In the genomic region with DNA sequence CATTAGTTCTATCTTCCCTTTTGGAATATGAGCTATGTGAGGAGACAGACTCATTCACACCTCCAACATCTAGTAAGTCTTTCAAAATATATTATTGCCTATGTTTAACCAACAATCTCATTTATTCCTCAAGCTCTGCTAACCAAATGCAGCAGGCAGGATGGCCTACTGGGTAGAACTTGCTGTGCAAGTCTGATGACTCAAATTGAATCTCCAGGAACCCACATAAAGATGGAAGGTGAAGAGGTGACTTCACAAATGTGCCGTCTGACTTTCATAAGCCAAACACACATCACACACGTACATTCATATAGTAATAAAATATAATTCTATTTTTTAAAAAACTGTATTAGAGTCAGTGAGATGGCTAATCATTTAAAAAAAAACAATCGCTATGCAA, we compare ENCODE assay signal across 9 mouse cellular contexts. TPM values are rescaled to one million over a fixed set of nuclear protein-coding genes. Genes with fewer than 3 reads are reported as not detected.
DNase-seq lines count a peak whose midpoint lies in the region; ATAC-seq and TF ChIP-seq lines count a peak whose summit lies in the region.
"Had no signal": no experiment of that assay in that cellular context is flagged by ENCODE, and none has a peak within 500 bp of the region (broad histone marks: within the 10 kb centered on the region; RNA-seq: fewer than 3 reads in every experiment).

No protein-coding gene starts in this region.

- H3K9ac ChIP-seq in kidney, embryonic 16.5 days (replicated peaks; ENCODE audit: low read length): peak overlapping the region; percentile 69; the same call in 1 of the 2 replicates
- H3K9ac ChIP-seq in embryonic facial prominence, embryonic 15.5 days: no peak overlapping the region
- H3K9ac ChIP-seq in intestine, embryonic 15.5 days: no peak overlapping the region

- H3ac ChIP-seq in myocyte (ENCODE audit: control insufficient read depth, insufficient read length): no peak overlapping the region

- no peak for DNase-seq in kidney, postnatal 14 days
- DNase-seq in urinary bladder, postnatal 36 days (ENCODE audit: low spot score in 2 of 2): no peak
- DNase-seq in layer of hippocampus, adult 18-20 months (ENCODE audit: low spot score in 2 of 2): no peak
- DNase-seq: layer of hippocampus, postnatal 36 days had no signal

- H3K27ac ChIP-seq in kidney, embryonic 16.5 days (ENCODE audit: low read length): no peak overlapping the region
- H3K27ac ChIP-seq in embryonic facial prominence, embryonic 15.5 days (replicated peaks): no peak overlapping the region
- H3K27ac ChIP-seq in intestine, embryonic 15.5 days: no peak overlapping the region

- H3K27me3 ChIP-seq in kidney, embryonic 16.5 days (ENCODE audit: insufficient read depth, low read length): no peaks in the 10 kb centered on the region
- H3K27me3 ChIP-seq in embryonic facial prominence, embryonic 15.5 days: no peaks in the 10 kb centered on the region
- no peaks in the 10 kb centered on the region for H3K27me3 ChIP-seq in intestine, embryonic 15.5 days (replicated peaks)
- no peaks in the 10 kb centered on the region for H3K27me3 ChIP-seq in myocyte (ENCODE audit: control insufficient read depth, insufficient read depth, insufficient read length)

- no peaks in the 10 kb centered on the region for H3K36me3 ChIP-seq in kidney, embryonic 16.5 days (ENCODE audit: insufficient read depth, low read length)
- H3K36me3 ChIP-seq in embryonic facial prominence, embryonic 15.5 days: 0 out of 2 replicates have a peak, but pooled peaks cover 2% of the 10 kb centered on the region
- H3K36me3 ChIP-seq in intestine, embryonic 15.5 days: 0 out of 2 replicates have a peak, but pooled peaks cover 4% of the 10 kb centered on the region
- peaks cover 18% of the 10 kb centered on the region for H3K36me3 ChIP-seq in myocyte (ENCODE audit: control insufficient read depth, insufficient read depth)

- peak overlapping the region; percentile 79 for H3K4me3 ChIP-seq in kidney, embryonic 16.5 days (ENCODE audit: low read length)
- H3K4me3 ChIP-seq in embryonic facial prominence, embryonic 15.5 days (replicated peaks): peak overlapping the region; percentile 85
- no peak overlapping the region for H3K4me3 ChIP-seq in intestine, embryonic 15.5 days (replicated peaks)
- H3K4me3 ChIP-seq in myocyte: peak overlapping the region; percentile 54

- no peak for ATAC-seq in kidney, embryonic 16.5 days (ENCODE audit: low FRiP score, low TSS enrichment)
- ATAC-seq in embryonic facial prominence, embryonic 15.5 days (ENCODE audit: insufficient number of reproducible peaks, low FRiP score, low TSS enrichment, low read depth): no peak
- ATAC-seq in intestine, embryonic 15.5 days: no peak
- no peak for ATAC-seq in granulocyte monocyte progenitor cell, adult 5-6 weeks (replicated peaks; ENCODE audit: poor library complexity, severe bottlenecking)

- peaks cover 10% of the 10 kb centered on the region for H3K4me1 ChIP-seq in kidney, embryonic 16.5 days (ENCODE audit: insufficient read depth, low read length)
- H3K4me1 ChIP-seq in embryonic facial prominence, embryonic 15.5 days: peaks cover 9% of the 10 kb centered on the region; the same call in 1 of the 2 replicates
- peaks cover 3% of the 10 kb centered on the region; the same call in 1 of the 2 replicates for H3K4me1 ChIP-seq in intestine, embryonic 15.5 days (replicated peaks)

- peak overlapping the region; percentile 93 for H3K4me2 ChIP-seq in kidney, embryonic 16.5 days (replicated peaks; ENCODE audit: low read depth, low read length)
- H3K4me2 ChIP-seq in embryonic facial prominence, embryonic 15.5 days (replicated peaks): peak overlapping the region; percentile 56; the same call in 1 of the 2 replicates
- H3K4me2 ChIP-seq in intestine, embryonic 15.5 days (replicated peaks): peak overlapping the region; percentile 81; the same call in 1 of the 2 replicates
- H3K4me2 ChIP-seq in myocyte (ENCODE audit: low read depth): peak overlapping the region; percentile 96

- no peak for TF ChIP-seq POLR2A in myocyte (IDR thresholded peaks at IDR 0.05; ENCODE audit: insufficient read length, low read depth)

- peaks cover 37% of the 10 kb centered on the region for H3K79me2 ChIP-seq in myocyte (ENCODE audit: control insufficient read depth, insufficient read depth)

- WGBS in kidney, embryonic 16.5 days: 70% methylated on average over 3 of the region's 3 CpGs
- 64% methylated on average over 3 of the region's 3 CpGs for WGBS in embryonic facial prominence, embryonic 15.5 days
- 70% methylated on average over 3 of the region's 3 CpGs for WGBS in intestine, embryonic 15.5 days

- H3K9me3 ChIP-seq in kidney, embryonic 16.5 days (ENCODE audit: low read length): no peaks in the 10 kb centered on the region
- H3K9me3 ChIP-seq in embryonic facial prominence, embryonic 15.5 days (replicated peaks): no peaks in the 10 kb centered on the region
- no peaks in the 10 kb centered on the region for H3K9me3 ChIP-seq in intestine, embryonic 15.5 days

TF ChIP-seq in myocyte, 11 proteins besides CTCF, POLR2A, EP300 and RAD21:
- TF ChIP-seq TCF3 (IDR thresholded peaks at IDR 0.05; ENCODE audit: insufficient read length, low read depth): no peak
- no peak for TF ChIP-seq CEBPB (IDR thresholded peaks at IDR 0.05; ENCODE audit: insufficient read depth, poor library complexity, severe bottlenecking)
- no peak for TF ChIP-seq TCF12 (IDR thresholded peaks at IDR 0.05; ENCODE audit: insufficient read depth, poor library complexity, severe bottlenecking)

RNA-seq across cellular contexts. Expression of gene Coq10b, which starts 0.9 kb away (rescaled TPM):
- 15.3 and 16.5 TPM in 2 replicates for polyA plus RNA-seq in kidney, embryonic 16.5 days (2015; fragmentation: Nextera tagmentation; extraction: Ambion mirVana)
- 18.4 and 18.9 TPM in 2 replicates for polyA plus RNA-seq in embryonic facial prominence, embryonic 15.5 days (2015; fragmentation: Nextera tagmentation; extraction: Ambion mirVana)
- polyA plus RNA-seq in intestine, embryonic 15.5 days (2015; fragmentation: Nextera tagmentation; extraction: Ambion mirVana): 16.7 and 17.8 TPM in 2 replicates
- polyA plus RNA-seq in myocyte (2012; fragmentation: generic; extraction: Trizol): 18.5 TPM
- total RNA-seq in granulocyte monocyte progenitor cell, adult 5-6 weeks (2014; fragmentation: Nextera tagmentation): 13.5 and 20.2 TPM in 2 replicates
- total RNA-seq in granulocyte monocyte progenitor cell, adult 5-6 weeks (2017): 14.0 and 15.2 TPM in 2 replicates
- total RNA-seq in layer of hippocampus, adult 18-20 months (2021): 10 to 100 TPM; 18.2 to 19.7 TPM

RNA-seq across cellular contexts. Expression of gene Sf3b1, which starts 24.4 kb away (rescaled TPM):
- 284 and 299 TPM in 2 replicates for polyA plus RNA-seq in kidney, embryonic 16.5 days (2015; fragmentation: Nextera tagmentation; extraction: Ambion mirVana)
- polyA plus RNA-seq in embryonic facial prominence, embryonic 15.5 days (2015; fragmentation: Nextera tagmentation; extraction: Ambion mirVana): 270 and 288 TPM in 2 replicates
- 269 and 327 TPM in 2 replicates for polyA plus RNA-seq in intestine, embryonic 15.5 days (2015; fragmentation: Nextera tagmentation; extraction: Ambion mirVana)
- 31.8 TPM for polyA plus RNA-seq in myocyte (2012; fragmentation: generic; extraction: Trizol)
- 213 and 218 TPM in 2 replicates for total RNA-seq in granulocyte monocyte progenitor cell, adult 5-6 weeks (2014; fragmentation: Nextera tagmentation)
- total RNA-seq in granulocyte monocyte progenitor cell, adult 5-6 weeks (2017): 254 and 282 TPM in 2 replicates
- 100 to 1,000 TPM; 150 to 154 TPM for total RNA-seq in layer of hippocampus, adult 18-20 months (2021)

RNA-seq across cellular contexts. Expression of gene Hspe1, which starts 36.3 kb away (rescaled TPM):
- 404 and 411 TPM in 2 replicates for polyA plus RNA-seq in kidney, embryonic 16.5 days (2015; fragmentation: Nextera tagmentation; extraction: Ambion mirVana)
- 292 and 314 TPM in 2 replicates for polyA plus RNA-seq in embryonic facial prominence, embryonic 15.5 days (2015; fragmentation: Nextera tagmentation; extraction: Ambion mirVana)
- 753 and 881 TPM in 2 replicates for polyA plus RNA-seq in intestine, embryonic 15.5 days (2015; fragmentation: Nextera tagmentation; extraction: Ambion mirVana)
- polyA plus RNA-seq in myocyte (2012; fragmentation: generic; extraction: Trizol): 436 TPM
- 468 and 486 TPM in 2 replicates for total RNA-seq in granulocyte monocyte progenitor cell, adult 5-6 weeks (2014; fragmentation: Nextera tagmentation)
- total RNA-seq in granulocyte monocyte progenitor cell, adult 5-6 weeks (2017): 471 and 514 TPM in 2 replicates
- total RNA-seq in layer of hippocampus, adult 18-20 months (2021): 100 to 1,000 TPM in 1 of 2 experiments, 10 to 100 TPM in 1; 95.7 to 106 TPM

RNA-seq across cellular contexts. Expression of gene Hspd1, which starts 36.4 kb away (rescaled TPM):
- polyA plus RNA-seq in kidney, embryonic 16.5 days (2015; fragmentation: Nextera tagmentation; extraction: Ambion mirVana): 480 and 498 TPM in 2 replicates
- polyA plus RNA-seq in embryonic facial prominence, embryonic 15.5 days (2015; fragmentation: Nextera tagmentation; extraction: Ambion mirVana): 298 and 303 TPM in 2 replicates
- 702 and 739 TPM in 2 replicates for polyA plus RNA-seq in intestine, embryonic 15.5 days (2015; fragmentation: Nextera tagmentation; extraction: Ambion mirVana)
- polyA plus RNA-seq in myocyte (2012; fragmentation: generic; extraction: Trizol): 132 TPM
- total RNA-seq in granulocyte monocyte progenitor cell, adult 5-6 weeks (2014; fragmentation: Nextera tagmentation): 291 and 340 TPM in 2 replicates
- 555 and 596 TPM in 2 replicates for total RNA-seq in granulocyte monocyte progenitor cell, adult 5-6 weeks (2017)
- total RNA-seq in layer of hippocampus, adult 18-20 months (2021): 100 to 1,000 TPM; 179 to 181 TPM
